Mouse (Mus musculus) brain, embryonic 14.5 days (tissue): Measurements from ENCODE around the gene Mark2.

Experiments used
- CTCF ChIP-seq: fragments of 200-500 bp; IDR thresholded peaks from 2 replicates; pipeline ENCODE4 v1.5.1; 2012; ENCODE audit warnings: inconsistent platforms, mild to moderate bottlenecking, moderate library complexity, borderline replicate concordance; ENCODE audit not compliant: insufficient read depth, insufficient read length; ENCODE audit errors: extremely low read depth
- POLR2A ChIP-seq: fragments of 200-500 bp; IDR thresholded peaks from 2 replicates; pipeline ENCODE4 v1.6.1; 2012; ENCODE audit warnings: mild to moderate bottlenecking, inconsistent platforms, borderline replicate concordance; ENCODE audit not compliant: poor library complexity, insufficient read depth, insufficient read length, severe bottlenecking; ENCODE audit errors: extremely low read depth

GRCm38 (mm10) chr19:7267781-7268721 lies 73.6 kb downstream of the Mark2 start:
- TF ChIP-seq CTCF (no peak), POLR2A (peak; percentile 85)
